Mouse (Mus musculus): Measurements from ENCODE around the gene Sh2d3c. TPM values are rescaled to one million over a fixed set of nuclear protein-coding genes. Genes with fewer than 3 reads are reported as not detected.

The Sh2d3c gene
- polyA plus RNA-seq, 1 experiment from 2014 or later, result 26.5 TPM

GRCm38 (mm10) chr2:32708643-32709042, 12.2 kb upstream of the Sh2d3c start:
- H3K27ac ChIP-seq (ENCODE audit: low read length), result no peak overlapping the region
- H3K4me1 ChIP-seq (ENCODE audit: control insufficient read depth, insufficient read depth, low read length), result peaks cover 16% of the 10 kb centered on the region
- ATAC-seq, result no peak
- H3K9me3 ChIP-seq (ENCODE audit: control insufficient read depth, low read length), result no peaks in the 10 kb centered on the region
- 39% methylated on average over 3 of the region's 3 CpGs for WGBS
- H3K4me3 ChIP-seq (ENCODE audit: low read length), result no peak overlapping the region
- H3K27me3 ChIP-seq (replicated peaks; ENCODE audit: control insufficient read depth, insufficient read depth, low read length), result no peaks in the 10 kb centered on the region
- H3K9ac ChIP-seq (ENCODE audit: low read depth, low read length), result no peak overlapping the region
- H3K36me3 ChIP-seq (ENCODE audit: control insufficient read depth, insufficient read depth, low read length), result peaks cover 28% of the 10 kb centered on the region
- no peak overlapping the region for H3K4me2 ChIP-seq (ENCODE audit: low read depth, low read length)

GRCm38 (mm10) chr2:32709521-32710137, 11.2 kb upstream of the Sh2d3c start:
- H3K27me3 ChIP-seq (replicated peaks; ENCODE audit: control insufficient read depth, insufficient read depth, low read length), result no peaks in the 10 kb centered on the region
- no peak overlapping the region for H3K27ac ChIP-seq (ENCODE audit: low read length)
- H3K4me3 ChIP-seq (ENCODE audit: low read length), result no peak overlapping the region
- ATAC-seq, result no peak
- 91% methylated on average over 20 of the region's 20 CpGs for WGBS
- peaks cover 19% of the 10 kb centered on the region for H3K4me1 ChIP-seq (ENCODE audit: control insufficient read depth, insufficient read depth, low read length)
- no peak overlapping the region for H3K4me2 ChIP-seq (ENCODE audit: low read depth, low read length)
- H3K9me3 ChIP-seq (ENCODE audit: control insufficient read depth, low read length), result no peaks in the 10 kb centered on the region
- H3K36me3 ChIP-seq (ENCODE audit: control insufficient read depth, insufficient read depth, low read length), result peaks cover 24% of the 10 kb centered on the region
- no peak overlapping the region for H3K9ac ChIP-seq (ENCODE audit: low read depth, low read length)

GRCm38 (mm10) chr2:32710425-32710824, 10.4 kb upstream of the Sh2d3c start:
- ATAC-seq, result no peak
- WGBS, result 81% methylated on average over 5 of the region's 5 CpGs
- H3K36me3 ChIP-seq (ENCODE audit: control insufficient read depth, insufficient read depth, low read length), result peaks cover 24% of the 10 kb centered on the region

GRCm38 (mm10) chr2:32711301-32712056, 9.4 kb upstream of the Sh2d3c start:
- no peaks in the 10 kb centered on the region for H3K27me3 ChIP-seq (replicated peaks; ENCODE audit: control insufficient read depth, insufficient read depth, low read length)
- no peak for ATAC-seq
- H3K4me1 ChIP-seq (ENCODE audit: control insufficient read depth, insufficient read depth, low read length), result peaks cover 25% of the 10 kb centered on the region
- H3K4me2 ChIP-seq (ENCODE audit: low read depth, low read length), result peak overlapping the region; percentile 77
- no peaks in the 10 kb centered on the region for H3K9me3 ChIP-seq (ENCODE audit: control insufficient read depth, low read length)
- peak overlapping the region; percentile 85 for H3K9ac ChIP-seq (ENCODE audit: low read depth, low read length)
- peak overlapping the region; percentile 88 for H3K4me3 ChIP-seq (ENCODE audit: low read length)
- peak overlapping the region; percentile 96 for H3K27ac ChIP-seq (ENCODE audit: low read length)
- WGBS, result 25% methylated on average over 9 of the region's 9 CpGs
- peaks cover 15% of the 10 kb centered on the region for H3K36me3 ChIP-seq (ENCODE audit: control insufficient read depth, insufficient read depth, low read length)

More at GRCm38 (mm10) chr2:32710425-32710824, 10.4 kb upstream of the Sh2d3c start:
- no peaks in the 10 kb centered on the region for H3K9me3 ChIP-seq (ENCODE audit: control insufficient read depth, low read length)
- H3K4me3 ChIP-seq (ENCODE audit: low read length), result no peak overlapping the region
- peaks cover 25% of the 10 kb centered on the region for H3K4me1 ChIP-seq (ENCODE audit: control insufficient read depth, insufficient read depth, low read length)
- H3K9ac ChIP-seq (ENCODE audit: low read depth, low read length), result no peak overlapping the region
- H3K4me2 ChIP-seq (ENCODE audit: low read depth, low read length), result no peak overlapping the region
- no peak overlapping the region for H3K27ac ChIP-seq (ENCODE audit: low read length)
- H3K27me3 ChIP-seq (replicated peaks; ENCODE audit: control insufficient read depth, insufficient read depth, low read length), result no peaks in the 10 kb centered on the region

- peak overlapping the region; percentile 85 for H3K9ac ChIP-seq (ENCODE audit: low read depth, low read length)
- H3K27ac ChIP-seq (ENCODE audit: low read length), result peak overlapping the region; percentile 96
- WGBS, result 0% methylated on average over 41 of the region's 41 CpGs
- peaks cover 10% of the 10 kb centered on the region for H3K36me3 ChIP-seq (ENCODE audit: control insufficient read depth, insufficient read depth, low read length)
- H3K4me1 ChIP-seq (ENCODE audit: control insufficient read depth, insufficient read depth, low read length), result peaks cover 25% of the 10 kb centered on the region
- ATAC-seq, result peak; percentile 67
- peak overlapping the region; percentile 77 for H3K4me2 ChIP-seq (ENCODE audit: low read depth, low read length)
- H3K9me3 ChIP-seq (ENCODE audit: control insufficient read depth, low read length), result no peaks in the 10 kb centered on the region
- H3K4me3 ChIP-seq (ENCODE audit: low read length), result peak overlapping the region; percentile 88
- no peaks in the 10 kb centered on the region for H3K27me3 ChIP-seq (replicated peaks; ENCODE audit: control insufficient read depth, insufficient read depth, low read length)
Measured at GRCm38 (mm10) chr2:32712108-32712551, 8.7 kb upstream of the Sh2d3c start.

- Histone ChIP-seq H3K27ac (ENCODE audit: low read length) (peak overlapping the region; percentile 96), H3K9ac (ENCODE audit: low read depth, low read length) (peak overlapping the region; percentile 85), H3K36me3 (ENCODE audit: control insufficient read depth, insufficient read depth, low read length) (peaks cover 8% of the 10 kb centered on the region), H3K4me1 (ENCODE audit: control insufficient read depth, insufficient read depth, low read length) (peaks cover 25% of the 10 kb centered on the region), H3K9me3 (ENCODE audit: control insufficient read depth, low read length) (no peaks in the 10 kb centered on the region), H3K4me3 (ENCODE audit: low read length) (peak overlapping the region; percentile 88), H3K4me2 (ENCODE audit: low read depth, low read length) (peak overlapping the region; percentile 65), H3K27me3 (replicated peaks; ENCODE audit: control insufficient read depth, insufficient read depth, low read length) (no peaks in the 10 kb centered on the region)
- peak; percentile 91 for ATAC-seq
- under 1% methylated on average over 31 of the region's 44 CpGs for WGBS
Measured at GRCm38 (mm10) chr2:32712586-32712933, 8.3 kb upstream of the Sh2d3c start.

- peak within 1 kb of the TSS; percentile 96 for H3K27ac ChIP-seq (ENCODE audit: low read length)
Measured at GRCm38 (mm10) chr2:32712934-32713817, 7.7 kb upstream of the Sh2d3c start, which contains the start of gene Cdk9. Gene Cdk9 (minus strand): TSS chr2:32713076.

GRCm38 (mm10) chr2:32714117-32714986, 6.5 kb upstream of the Sh2d3c start:
- 45% methylated on average over 11 of the region's 11 CpGs for WGBS
- no peak for ATAC-seq

More at GRCm38 (mm10) chr2:32712934-32713817, 7.7 kb upstream of the Sh2d3c start, which contains the start of gene Cdk9:
- peaks cover 8% of the 10 kb centered on the region for H3K36me3 ChIP-seq (ENCODE audit: control insufficient read depth, insufficient read depth, low read length)
- peak within 1 kb of the TSS; percentile 77 for H3K4me2 ChIP-seq (ENCODE audit: low read depth, low read length)
- peaks cover 25% of the 10 kb centered on the region for H3K4me1 ChIP-seq (ENCODE audit: control insufficient read depth, insufficient read depth, low read length)
- no peaks in the 10 kb centered on the region for H3K9me3 ChIP-seq (ENCODE audit: control insufficient read depth, low read length)
- peak within 1 kb of the TSS; percentile 85 for H3K9ac ChIP-seq (ENCODE audit: low read depth, low read length)
- under 1% methylated on average over 59 of the region's 79 CpGs for WGBS
- H3K27me3 ChIP-seq (replicated peaks; ENCODE audit: control insufficient read depth, insufficient read depth, low read length), result no peaks in the 10 kb centered on the region
- ATAC-seq, result peak; percentile 88
- peak within 1 kb of the TSS; percentile 88 for H3K4me3 ChIP-seq (ENCODE audit: low read length)

More at GRCm38 (mm10) chr2:32714117-32714986, 6.5 kb upstream of the Sh2d3c start:
- H3K9me3 ChIP-seq (ENCODE audit: control insufficient read depth, low read length), result no peaks in the 10 kb centered on the region
- no peak overlapping the region for H3K4me3 ChIP-seq (ENCODE audit: low read length)
- peak overlapping the region; percentile 85 for H3K9ac ChIP-seq (ENCODE audit: low read depth, low read length)
- peak overlapping the region; percentile 81 for H3K27ac ChIP-seq (ENCODE audit: low read length)
- peaks cover 6% of the 10 kb centered on the region for H3K36me3 ChIP-seq (ENCODE audit: control insufficient read depth, insufficient read depth, low read length)
- no peak overlapping the region for H3K4me2 ChIP-seq (ENCODE audit: low read depth, low read length)
- H3K4me1 ChIP-seq (ENCODE audit: control insufficient read depth, insufficient read depth, low read length), result peaks cover 25% of the 10 kb centered on the region
- H3K27me3 ChIP-seq (replicated peaks; ENCODE audit: control insufficient read depth, insufficient read depth, low read length), result no peaks in the 10 kb centered on the region

Measured in intestine, embryonic 16.5 days (tissue).